Mouse (Mus musculus): Measurements from ENCODE around the gene Mmp14. TPM values are rescaled to one million over a fixed set of nuclear protein-coding genes. Genes with fewer than 3 reads are reported as not detected.

Gene Mmp14
- total RNA-seq, 1 experiment = 29.8 TPM

- Histone ChIP-seq H3K4me1 (ENCODE audit: control insufficient read depth in 2 of 2, insufficient read depth in 2 of 2, low read length in 2 of 2, poor library complexity in 1 of 2) (peaks cover 6 to 23% of the 10 kb centered on the region in 2 experiments), H3K27ac (ENCODE audit: insufficient read depth, low read depth, low read length, poor library complexity, severe bottlenecking) (no peak overlapping the region; the same call in 1 of the 2 replicates), H3K4me3 (ENCODE audit: insufficient read depth in 1 of 2, low read depth in 1 of 2, low read length in 2 of 2, poor library complexity in 1 of 2, severe bottlenecking in 1 of 2) (peak overlapping the region; percentile 68 to 69), H3K36me3 (ENCODE audit: control insufficient read depth, insufficient read depth, low read length, poor library complexity, severe bottlenecking) (peaks cover 9% of the 10 kb centered on the region), H3K9me3 (ENCODE audit: control insufficient read depth, insufficient read depth, low read depth, low read length) (no peaks in the 10 kb centered on the region), H3K9ac (ENCODE audit: insufficient read depth, low read depth, low read length, poor library complexity, severe bottlenecking) (peak overlapping the region; percentile 78; the same call in 1 of the 2 replicates)
- TF ChIP-seq ZNF384 (IDR thresholded peaks at IDR 0.05; ENCODE audit: low read depth, low read length) (no peak), CHD2 (IDR thresholded peaks at IDR 0.05; ENCODE audit: low read depth, low read length) (no peak), MAFK (IDR thresholded peaks at IDR 0.05; ENCODE audit: insufficient read depth, low read depth, low read length) (no peak), ZC3H11A (IDR thresholded peaks at IDR 0.05; ENCODE audit: borderline replicate concordance, low read depth, low read length) (no peak), HCFC1 (IDR thresholded peaks at IDR 0.05; ENCODE audit: borderline replicate concordance, insufficient read depth, low read length) (no peak)
- DNase-seq (ENCODE audit: low read depth, low spot score) = no peak
- in situ Hi-C loops (cut with MboI; ENCODE audit: low sequenced_read_pairs in 2 of 2, unreplicated experiment in 2 of 2) = no loop called here
Measured at GRCm38 (mm10) chr14:54432837-54433830, 1.7 kb downstream of the Mmp14 start.

GRCm38 (mm10) chr14:54433941-54434531, 2.6 kb downstream of the Mmp14 start:
- TF ChIP-seq CHD2 (IDR thresholded peaks at IDR 0.05; ENCODE audit: low read depth, low read length) (peak; percentile 56; the same call in 1 of the 2 replicates), MAFK (IDR thresholded peaks at IDR 0.05; ENCODE audit: insufficient read depth, low read depth, low read length) (no peak), HCFC1 (IDR thresholded peaks at IDR 0.05; ENCODE audit: borderline replicate concordance, insufficient read depth, low read length) (no peak), ZNF384 (IDR thresholded peaks at IDR 0.05; ENCODE audit: low read depth, low read length) (no peak), ZC3H11A (IDR thresholded peaks at IDR 0.05; ENCODE audit: borderline replicate concordance, low read depth, low read length) (no peak)
- Histone ChIP-seq H3K4me3 (ENCODE audit: insufficient read depth in 1 of 2, low read depth in 1 of 2, low read length in 2 of 2, poor library complexity in 1 of 2, severe bottlenecking in 1 of 2) (0 out of 4 replicates have a peak overlapping the region, but pooled peaks have one; percentile 11 to 69), H3K27ac (ENCODE audit: insufficient read depth, low read depth, low read length, poor library complexity, severe bottlenecking) (no peak overlapping the region), H3K4me1 (ENCODE audit: control insufficient read depth in 2 of 2, insufficient read depth in 2 of 2, low read length in 2 of 2, poor library complexity in 1 of 2) (peaks cover 6 to 23% of the 10 kb centered on the region in 2 experiments), H3K9ac (ENCODE audit: insufficient read depth, low read depth, low read length, poor library complexity, severe bottlenecking) (no peak overlapping the region), H3K36me3 (ENCODE audit: control insufficient read depth, insufficient read depth, low read length, poor library complexity, severe bottlenecking) (peaks cover 9% of the 10 kb centered on the region), H3K9me3 (ENCODE audit: control insufficient read depth, insufficient read depth, low read depth, low read length) (no peaks in the 10 kb centered on the region)
- in situ Hi-C loops (cut with MboI; ENCODE audit: low sequenced_read_pairs in 2 of 2, unreplicated experiment in 2 of 2) = no loop called here
- no peak for DNase-seq (ENCODE audit: low read depth, low spot score)

GRCm38 (mm10) chr14:54435194-54435918, 3.9 kb downstream of the Mmp14 start:
- Histone ChIP-seq H3K9me3 (ENCODE audit: control insufficient read depth, insufficient read depth, low read depth, low read length) (no peaks in the 10 kb centered on the region), H3K9ac (ENCODE audit: insufficient read depth, low read depth, low read length, poor library complexity, severe bottlenecking) (no peak overlapping the region), H3K4me1 (ENCODE audit: control insufficient read depth in 2 of 2, insufficient read depth in 2 of 2, low read length in 2 of 2, poor library complexity in 1 of 2) (peaks cover 3 to 26% of the 10 kb centered on the region in 2 experiments), H3K27ac (ENCODE audit: insufficient read depth, low read depth, low read length, poor library complexity, severe bottlenecking) (no peak overlapping the region), H3K36me3 (ENCODE audit: control insufficient read depth, insufficient read depth, low read length, poor library complexity, severe bottlenecking) (peaks cover 2% of the 10 kb centered on the region; the same call in 1 of the 2 replicates), H3K4me3 (ENCODE audit: insufficient read depth in 1 of 2, low read depth in 1 of 2, low read length in 2 of 2, poor library complexity in 1 of 2, severe bottlenecking in 1 of 2) (no peak overlapping the region)
- TF ChIP-seq CHD2 (IDR thresholded peaks at IDR 0.05; ENCODE audit: low read depth, low read length) (no peak), HCFC1 (IDR thresholded peaks at IDR 0.05; ENCODE audit: borderline replicate concordance, insufficient read depth, low read length) (no peak), ZNF384 (IDR thresholded peaks at IDR 0.05; ENCODE audit: low read depth, low read length) (no peak), MAFK (IDR thresholded peaks at IDR 0.05; ENCODE audit: insufficient read depth, low read depth, low read length) (no peak), ZC3H11A (IDR thresholded peaks at IDR 0.05; ENCODE audit: borderline replicate concordance, low read depth, low read length) (no peak)
- DNase-seq (ENCODE audit: low read depth, low spot score) = no peak
- in situ Hi-C loops (cut with MboI; ENCODE audit: low sequenced_read_pairs in 2 of 2, unreplicated experiment in 2 of 2) = no loop called here

GRCm38 (mm10) chr14:54439155-54439554, 7.7 kb downstream of the Mmp14 start:
- H3K9ac ChIP-seq (ENCODE audit: insufficient read depth, low read depth, low read length, poor library complexity, severe bottlenecking) = no peak overlapping the region
- TF ChIP-seq CHD2 (IDR thresholded peaks at IDR 0.05; ENCODE audit: low read depth, low read length) = no peak
- TF ChIP-seq MAFK (IDR thresholded peaks at IDR 0.05; ENCODE audit: insufficient read depth, low read depth, low read length) = no peak
- no peak overlapping the region for H3K27ac ChIP-seq (ENCODE audit: insufficient read depth, low read depth, low read length, poor library complexity, severe bottlenecking)
- no peak overlapping the region for H3K4me3 ChIP-seq (ENCODE audit: insufficient read depth in 1 of 2, low read depth in 1 of 2, low read length in 2 of 2, poor library complexity in 1 of 2, severe bottlenecking in 1 of 2)
- in situ Hi-C loops (cut with MboI; ENCODE audit: low sequenced_read_pairs in 2 of 2, unreplicated experiment in 2 of 2) = no loop called here
- peaks cover 13 to 28% of the 10 kb centered on the region in 2 experiments for H3K4me1 ChIP-seq (ENCODE audit: control insufficient read depth in 2 of 2, insufficient read depth in 2 of 2, low read length in 2 of 2, poor library complexity in 1 of 2)
- no peaks in the 10 kb centered on the region for H3K9me3 ChIP-seq (ENCODE audit: control insufficient read depth, insufficient read depth, low read depth, low read length)
- no peak for DNase-seq (ENCODE audit: low read depth, low spot score)
- H3K36me3 ChIP-seq (ENCODE audit: control insufficient read depth, insufficient read depth, low read length, poor library complexity, severe bottlenecking) = peaks cover 2% of the 10 kb centered on the region; the same call in 1 of the 2 replicates

Measured in ES-E14 (cell line).